Mouse (Mus musculus) kidney, adult 9 months (tissue): Measurements from ENCODE around the gene Slc25a41.

ENCODE experiments used
- DNase-seq: peaks from one replicate; pipeline ENCODE4 v3.0.0; 2022

Gene Slc25a41

GRCm38 (mm10) chr17:56990115-56990746 is 51.2 kb downstream of the Slc25a41 start, which contains the start of gene Clpp:
Clpp (plus strand) TSS chr17:56990305.
- peak; percentile 97 for DNase-seq

DNA sequence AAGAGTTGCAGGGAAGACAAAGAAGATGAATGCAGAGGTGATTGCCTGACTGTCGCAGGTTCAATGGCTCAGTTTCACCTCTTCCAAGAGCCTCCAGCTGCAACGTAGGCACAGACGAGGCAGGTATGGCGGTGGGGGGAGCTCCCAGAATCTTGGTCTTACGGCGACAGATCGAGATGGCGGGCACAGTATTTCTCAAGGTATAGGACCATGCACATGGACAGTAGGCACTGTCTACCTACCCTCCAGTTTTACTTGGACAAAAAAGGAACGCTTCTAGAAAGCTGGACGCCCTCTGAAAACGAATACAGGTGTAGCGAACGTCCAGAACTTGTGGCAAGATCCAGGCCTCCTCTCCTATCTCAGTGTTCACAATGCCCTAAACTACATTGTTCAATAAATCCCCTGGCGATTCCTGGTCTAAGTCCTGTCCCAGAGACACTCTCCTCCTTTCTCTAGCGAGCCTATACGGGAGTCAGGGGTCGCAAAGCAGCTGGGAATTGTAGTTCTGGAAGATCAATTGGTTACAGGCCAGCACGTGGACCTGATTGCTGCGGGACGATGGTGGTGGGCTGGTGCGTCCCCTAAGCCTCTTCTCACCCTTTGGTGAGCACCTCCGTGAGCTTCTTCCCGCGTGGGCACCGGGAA is 51.9 kb downstream of the Slc25a41 start:
- peak; percentile 88 for DNase-seq

DNA sequence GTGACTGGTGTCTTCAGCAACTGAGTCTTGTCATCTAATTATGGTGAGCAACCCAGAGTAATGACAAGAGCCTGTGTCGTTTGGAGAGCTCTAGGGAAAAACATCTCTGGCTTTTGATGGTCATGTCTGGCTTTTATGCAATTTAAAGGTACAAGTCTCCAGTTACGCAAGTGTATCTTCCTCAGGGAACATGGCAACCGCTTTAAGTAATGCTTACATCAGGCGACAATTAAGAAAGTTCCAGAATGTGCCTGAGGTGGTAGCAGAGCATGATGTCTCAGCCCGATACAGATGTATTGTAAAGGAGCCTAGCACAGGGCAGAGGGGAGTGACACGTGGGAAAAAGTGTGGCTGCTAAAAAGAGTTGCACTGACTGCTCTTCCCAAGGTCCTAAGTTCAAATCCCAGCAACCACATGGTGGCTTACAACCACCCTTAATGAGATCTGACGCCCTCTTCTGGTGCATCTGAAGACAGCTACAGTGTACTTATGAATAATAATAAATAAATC is 52.5 kb downstream of the Slc25a41 start:
- DNase-seq, result no peak

DNA sequence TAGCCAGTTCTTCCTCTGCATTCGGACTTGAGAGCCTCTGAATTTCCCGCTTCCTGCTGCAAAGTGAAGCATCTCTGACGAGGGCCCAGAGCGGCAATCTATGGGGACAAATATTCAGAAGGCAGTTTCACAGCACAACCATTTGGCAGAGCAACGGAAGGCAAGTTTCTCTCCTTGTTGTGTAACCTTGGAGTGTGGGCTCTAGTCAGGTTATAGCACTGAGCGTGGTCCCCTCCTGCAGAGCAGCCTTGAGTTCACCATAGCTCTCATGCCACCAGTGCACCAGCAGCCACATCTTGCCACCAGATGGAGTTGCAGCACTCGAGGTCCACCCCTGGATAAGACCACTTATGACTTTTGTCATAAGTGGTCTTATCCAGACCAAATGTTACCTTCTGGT is 53.0 kb downstream of the Slc25a41 start:
- no peak for DNase-seq

DNA sequence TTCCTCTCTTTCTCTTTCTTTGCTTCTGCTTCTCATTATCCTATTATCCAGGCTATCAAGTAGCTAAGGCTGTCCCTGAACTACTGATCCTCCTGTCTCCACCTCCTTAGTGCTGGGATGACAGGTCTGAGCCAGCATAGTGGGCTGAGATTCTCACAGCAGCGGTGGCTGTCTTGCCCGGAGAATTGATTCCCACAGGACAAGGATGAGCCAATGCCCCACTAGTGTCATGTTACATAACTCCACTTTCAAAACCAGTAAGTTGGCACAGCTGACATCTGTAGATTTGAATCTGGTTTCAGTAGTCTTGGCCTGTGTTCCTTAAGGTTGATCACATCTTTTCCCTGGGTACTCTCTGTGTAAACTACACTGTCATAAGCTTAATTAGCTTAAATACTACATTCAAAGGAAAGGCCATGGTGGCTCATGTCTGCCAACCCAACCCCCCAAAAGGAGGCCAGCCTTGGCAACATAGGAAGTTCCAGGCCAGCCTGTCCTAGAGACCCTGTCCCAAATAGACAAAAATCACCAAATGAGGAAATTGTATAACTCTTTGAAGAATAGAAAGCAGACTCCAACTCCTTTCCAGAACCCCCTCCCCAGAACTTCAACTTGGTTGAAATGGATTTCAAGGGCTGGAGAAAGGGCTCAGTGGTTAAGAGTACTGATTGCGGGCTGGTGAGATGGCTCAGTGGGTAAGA is 55.2 kb downstream of the Slc25a41 start:
- no peak for DNase-seq

DNA sequence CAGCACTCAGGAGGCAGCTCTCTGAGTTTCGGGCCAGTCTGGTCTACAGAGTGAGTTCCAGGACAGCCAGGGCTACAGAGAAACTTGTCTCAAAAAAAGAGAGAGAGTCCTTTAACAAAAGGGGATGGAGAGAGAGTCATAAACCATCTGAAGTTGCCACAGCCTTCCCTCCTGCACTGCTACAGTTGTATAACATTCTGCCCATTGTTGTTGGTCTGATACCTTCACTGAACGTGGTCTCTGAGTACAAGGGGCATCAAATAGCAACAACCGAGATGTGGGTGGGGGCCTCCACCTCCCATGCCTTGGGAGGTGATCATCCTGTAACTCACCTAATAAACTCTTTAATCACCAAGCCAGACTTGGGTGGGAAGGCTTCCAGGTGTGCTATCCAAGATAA is 55.8 kb downstream of the Slc25a41 start:
- DNase-seq, result no peak

DNA sequence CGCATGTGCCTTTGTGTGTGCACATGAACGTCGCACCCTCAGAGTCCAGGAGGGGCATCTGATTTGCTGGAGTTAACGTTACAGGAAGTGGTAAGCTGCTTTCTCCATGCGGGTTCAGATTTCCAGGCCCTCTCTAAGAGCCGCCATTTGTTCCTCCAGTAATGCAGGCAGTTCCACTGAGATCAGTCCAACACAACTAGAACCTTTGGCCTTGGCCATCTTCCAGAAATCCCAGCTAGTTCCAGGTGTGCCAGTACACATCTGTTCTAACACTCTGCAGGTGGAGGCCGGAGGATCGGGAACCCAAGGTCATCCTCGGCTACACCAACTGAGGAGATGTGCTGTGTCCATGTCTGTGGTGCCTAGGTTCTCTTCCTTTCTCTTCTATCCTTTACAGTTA is 56.6 kb downstream of the Slc25a41 start:
- no peak for DNase-seq
